Comparison of ENCODE assay signal across 16 mouse cellular contexts in genomic region chrX:142182026-142182425, GRCm38 (mm10). TPM values are rescaled to one million over a fixed set of nuclear protein-coding genes. Genes with fewer than 3 reads are reported as not detected.
"Had no signal": no experiment of that assay in that cellular context is flagged by ENCODE, and none has a peak within 500 bp of the region (broad histone marks: within the 10 kb centered on the region; RNA-seq: fewer than 3 reads in every experiment).

No protein-coding gene starts in this region.

- H3K9me3 ChIP-seq: limb, embryonic 15.5 days; midbrain, embryonic 13.5 days; neural tube, embryonic 15.5 days had no signal

- H3K4me1 ChIP-seq: limb, embryonic 15.5 days; midbrain, embryonic 13.5 days; neural tube, embryonic 15.5 days had no signal

- H3K27ac ChIP-seq: limb, embryonic 15.5 days; liver, embryonic 14.5 days; midbrain, embryonic 13.5 days; neural tube, embryonic 15.5 days; stomach, postnatal 0 days had no signal

- H3K36me3 ChIP-seq: limb, embryonic 15.5 days; midbrain, embryonic 13.5 days; neural tube, embryonic 15.5 days had no signal

- H3K9ac ChIP-seq: limb, embryonic 15.5 days; liver, embryonic 14.5 days; midbrain, embryonic 13.5 days; neural tube, embryonic 15.5 days had no signal

- H3K4me2 ChIP-seq: limb, embryonic 15.5 days; midbrain, embryonic 13.5 days; neural tube, embryonic 15.5 days had no signal

- DNase-seq: layer of hippocampus, adult 9-11 months; layer of hippocampus, postnatal 36 days; lung, adult 18-20 months; right cerebral cortex, adult 18-20 months; right cerebral cortex, postnatal 25 days had no signal

- H3K4me3 ChIP-seq: limb, embryonic 15.5 days; midbrain, embryonic 13.5 days; myocyte; neural tube, embryonic 15.5 days had no signal

- ATAC-seq: intestine, embryonic 16.5 days; midbrain, embryonic 13.5 days had no signal

RNA-seq across cellular contexts. Expression of gene Gucy2f, which starts 14.7 kb away (rescaled TPM):
- total RNA-seq: megakaryocyte progenitor cell, adult 5-6 weeks had no signal
- polyA plus RNA-seq: intestine, embryonic 16.5 days; limb, embryonic 11.5 days; limb, embryonic 15.5 days; liver, embryonic 14.5 days; lung, embryonic 16.5 days; myocyte; small intestine, adult 2 months; stomach, postnatal 0 days had no signal
